Mouse (Mus musculus): Measurements from ENCODE around the gene Dpp8.

DNA sequence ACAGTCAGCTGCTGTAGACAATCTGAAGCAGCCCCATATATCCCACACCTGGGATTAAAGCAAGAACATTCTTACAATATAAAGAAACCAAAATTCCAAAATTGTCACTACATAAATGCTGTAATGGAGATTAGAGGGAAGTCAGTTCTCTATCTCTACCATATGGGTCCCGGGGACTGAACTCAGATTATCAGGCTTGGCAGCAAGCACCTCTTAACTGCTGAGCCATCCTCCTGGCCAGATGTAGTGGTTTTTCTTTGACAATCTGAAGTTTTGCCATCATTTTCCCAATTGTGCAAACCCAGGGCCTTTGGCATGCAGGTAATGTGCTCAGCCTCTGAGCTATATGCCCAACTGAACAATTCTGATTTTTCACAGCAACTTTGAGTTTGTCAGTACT, 53.1 kb downstream of the Dpp8 start:
- no peak for TF ChIP-seq CTCF (IDR thresholded peaks at IDR 0.05; ENCODE audit: low read depth)
- no peak for TF ChIP-seq EP300 (optimal IDR thresholded peaks at IDR 0.05)

All from stomach, postnatal 0 days (tissue).